Mouse (Mus musculus): ENCODE measurements around the gene Fhdc1. TPM values are rescaled to one million over a fixed set of nuclear protein-coding genes. Genes with fewer than 3 reads are reported as not detected.

Gene Fhdc1
- polyA plus RNA-seq, 1 experiment from 2014 or later, result 6.3 TPM

DNA sequence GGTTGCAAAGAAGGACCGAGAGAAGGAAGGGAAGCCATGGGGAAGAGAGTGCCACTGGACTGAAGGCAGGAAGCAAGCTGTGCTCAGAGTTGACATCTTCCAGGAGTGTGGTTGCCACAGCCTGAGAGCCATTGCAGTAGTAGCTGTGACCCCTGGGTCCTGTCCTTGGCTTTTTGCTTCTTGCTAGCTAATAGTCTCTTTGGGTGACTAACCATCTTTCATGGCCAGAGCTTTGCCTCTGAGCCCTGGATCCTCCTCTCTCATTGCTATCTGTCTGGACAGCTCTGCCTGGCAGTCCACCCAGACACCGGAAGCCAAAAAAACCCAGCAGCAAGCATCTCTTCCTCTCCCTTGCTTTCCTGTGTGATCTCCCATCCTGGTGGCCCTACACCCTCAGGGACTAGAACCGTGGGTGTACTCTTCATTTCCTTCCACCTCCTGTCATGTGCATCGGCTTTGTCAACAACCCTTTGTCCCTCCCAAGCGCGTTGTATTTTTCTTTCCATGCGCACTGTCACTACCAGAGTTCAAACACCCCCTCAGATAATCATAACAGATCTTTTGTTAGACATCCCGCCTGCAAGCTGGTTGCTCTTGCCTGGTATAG, 85.3 kb downstream of the Fhdc1 start:
- no peak for ATAC-seq (ENCODE audit: low read depth)
- no peak overlapping the region for H3K27ac ChIP-seq (replicated peaks)
- H3K4me3 ChIP-seq, result no peak overlapping the region
- H3K4me2 ChIP-seq, result no peak overlapping the region
- H3K9ac ChIP-seq, result no peak overlapping the region
- 81% methylated on average over 8 of the region's 8 CpGs for WGBS
- H3K36me3 ChIP-seq, result no peaks in the 10 kb centered on the region
- H3K27me3 ChIP-seq, result no peaks in the 10 kb centered on the region
- no peaks in the 10 kb centered on the region; the same call in 1 of the 2 replicates for H3K4me1 ChIP-seq (replicated peaks)
- no peaks in the 10 kb centered on the region for H3K9me3 ChIP-seq

Other genes starting within 250 kb of the Fhdc1 start
- gene Trim2, start 173.6 kb downstream of the Fhdc1 start, polyA plus RNA-seq (2015; fragmentation: Nextera tagmentation; extraction: Ambion mirVana), result 126 and 142 TPM in 2 replicates
- 28.9 and 30.7 TPM in 2 replicates for gene Arfip1, start 102.2 kb upstream of the Fhdc1 start, polyA plus RNA-seq (2015; fragmentation: Nextera tagmentation; extraction: Ambion mirVana)
- 0.19 TPM in 1 of 2 replicates, not detected in the other for gene Tigd4, start 113.1 kb upstream of the Fhdc1 start, polyA plus RNA-seq (2015; fragmentation: Nextera tagmentation; extraction: Ambion mirVana)
- 0.56 and 0.68 TPM in 2 replicates for gene Tmem154, start 185.8 kb upstream of the Fhdc1 start, polyA plus RNA-seq (2015; fragmentation: Nextera tagmentation; extraction: Ambion mirVana)

All from neural tube, embryonic 13.5 days (tissue).